Mouse (Mus musculus) mouse embryonic stem cell (cell line): Measurements from ENCODE around the gene Aox4.

Experiments
- in situ Hi-C, 2 experiments: fragments of 300-500 bp; cut with MboI; formaldehyde crosslinking; loops; 1 replicate in 1 of 2; 3 replicates in 1 of 2; pipeline ENCODE4 v1.14.3; 2019 to 2020; ENCODE audit warnings: low sequenced_read_pairs in 2 of 2, low pct_unique_long_range_greater_than_20kb in 1 of 2, mixed read lengths in 1 of 2; ENCODE audit not compliant: unreplicated experiment in 1 of 2

Aox4 gene

DNA sequence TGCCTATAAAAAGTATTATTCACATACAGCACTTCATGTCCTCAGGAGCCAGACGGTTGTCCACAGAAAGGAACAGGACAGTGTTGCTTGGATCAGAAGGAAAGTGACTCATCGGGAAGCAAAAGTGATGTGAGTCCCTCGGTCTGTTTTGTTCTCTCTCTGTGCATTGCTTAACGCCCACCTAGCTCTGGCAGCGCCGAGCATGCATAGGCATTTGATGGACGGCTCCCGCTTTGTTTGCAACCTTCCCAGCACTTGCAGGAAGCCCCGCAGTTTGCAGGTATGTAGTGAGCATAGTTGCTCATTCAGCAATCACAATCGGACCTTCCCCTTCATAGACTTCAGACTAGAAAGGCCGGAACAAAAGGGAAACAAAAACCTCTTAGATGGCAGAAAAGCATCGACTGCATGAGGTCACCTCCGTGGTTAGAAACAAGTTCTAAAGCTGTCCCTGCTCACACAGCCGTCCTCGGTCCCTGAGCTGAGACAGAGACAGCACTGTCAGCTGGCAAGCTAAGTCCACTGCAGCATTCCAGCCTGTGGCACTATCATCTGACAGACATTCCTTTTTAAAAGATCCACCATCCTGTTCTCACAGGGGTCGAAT, 79.8 kb downstream of the Aox4 start:
- in situ Hi-C loops = loop anchor here (10.0 to 25.0 kb wide), 2 partner anchors 145 to 878 kb away; partner anchors contain the start of genes Maip1 (in 1 of the 2) and Tyw5 (in 1 of the 2)

DNA sequence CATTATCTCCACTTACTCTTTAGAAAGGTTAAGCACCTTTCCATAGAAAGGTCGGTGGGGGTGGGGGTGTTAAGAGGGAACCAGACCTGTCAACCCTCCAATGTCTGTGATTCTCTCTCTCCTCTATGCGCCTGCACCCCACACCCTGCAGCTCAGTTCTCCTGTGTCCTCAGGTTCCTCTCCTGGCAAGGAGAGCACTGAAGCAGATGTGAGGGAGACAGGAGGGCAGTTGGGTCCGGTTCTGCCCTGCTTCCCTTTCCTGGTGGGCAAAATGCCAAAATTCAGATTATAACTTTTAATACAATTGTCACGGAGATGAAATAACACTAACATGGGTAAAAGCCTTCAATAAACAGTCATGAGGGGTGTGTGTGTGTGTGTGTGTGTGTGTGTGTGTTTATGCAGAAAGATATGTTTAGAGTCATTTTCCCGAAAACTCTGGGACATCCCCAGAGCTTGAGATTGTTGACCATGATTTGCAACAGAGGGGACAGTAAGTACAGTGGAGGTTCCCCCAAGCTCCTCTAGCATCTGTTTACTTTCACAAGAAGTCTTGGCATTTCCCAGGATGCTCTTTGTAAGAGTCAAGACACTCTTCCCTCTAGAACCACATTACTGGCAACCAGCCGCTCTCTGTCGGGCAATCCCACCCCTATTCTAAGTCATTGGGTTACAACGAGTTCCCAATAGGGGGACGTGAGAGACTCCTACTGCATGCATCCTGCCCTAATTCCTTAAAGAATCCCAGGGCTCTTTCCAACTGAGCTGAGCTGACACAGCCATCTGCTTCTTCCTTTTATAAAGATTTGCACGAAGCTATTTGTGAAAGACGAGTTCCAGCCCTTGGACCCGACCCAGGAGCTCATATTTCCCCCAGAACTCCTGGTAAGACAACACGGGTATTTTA, 81.5 kb downstream of the Aox4 start:
- in situ Hi-C loops = loop anchor here (10.0 to 25.0 kb wide), 2 partner anchors 147 to 879 kb away; partner anchors contain the start of genes Maip1 (in 1 of the 2) and Tyw5 (in 1 of the 2)

DNA sequence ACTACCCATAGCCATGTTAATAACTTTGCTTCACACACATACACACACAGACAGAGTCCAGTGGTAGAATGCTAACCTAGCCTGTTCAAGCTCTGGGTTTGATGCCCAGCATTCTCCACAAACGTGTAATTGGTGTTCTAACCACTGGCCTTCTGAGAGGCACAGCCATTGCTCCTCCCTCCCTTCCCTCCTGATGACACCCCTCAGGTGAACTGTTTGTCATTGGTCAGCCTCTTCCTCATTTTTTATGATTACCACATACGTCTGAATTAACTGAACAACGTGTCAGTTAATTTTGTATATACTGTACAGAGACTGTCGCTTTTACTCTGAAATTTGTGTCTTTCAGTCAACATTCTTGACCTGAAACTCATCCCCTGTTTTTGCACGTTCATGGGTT, 84.5 kb downstream of the Aox4 start:
- in situ Hi-C loops = loop anchor here (10.0 to 25.0 kb wide), 2 partner anchors 150 to 882 kb away; partner anchors contain the start of genes Maip1 (in 1 of the 2) and Tyw5 (in 1 of the 2)

DNA sequence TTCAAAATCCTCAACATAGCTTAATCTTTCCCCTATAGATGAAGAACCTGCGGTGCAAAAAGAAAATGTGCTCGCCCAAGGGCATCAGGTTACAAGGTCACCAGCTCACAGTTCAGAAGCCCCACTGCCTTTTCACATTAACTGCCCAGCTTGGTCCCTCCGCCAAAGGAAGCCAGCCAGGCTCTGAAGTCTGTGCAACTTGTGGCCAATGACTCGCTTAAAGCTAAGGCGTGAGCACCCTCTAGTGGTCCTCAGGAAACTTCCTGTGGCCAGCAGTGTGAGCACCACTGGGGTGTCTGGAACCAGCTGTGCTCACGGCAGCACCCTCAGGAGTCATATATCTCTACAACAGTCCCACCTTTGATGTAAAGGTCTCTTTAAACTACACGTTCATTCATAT, 86.1 kb downstream of the Aox4 start:
- in situ Hi-C loops = loop anchor here (10.0 to 25.0 kb wide), 2 partner anchors 151 to 884 kb away; partner anchors contain the start of genes Maip1 (in 1 of the 2) and Tyw5 (in 1 of the 2)

DNA sequence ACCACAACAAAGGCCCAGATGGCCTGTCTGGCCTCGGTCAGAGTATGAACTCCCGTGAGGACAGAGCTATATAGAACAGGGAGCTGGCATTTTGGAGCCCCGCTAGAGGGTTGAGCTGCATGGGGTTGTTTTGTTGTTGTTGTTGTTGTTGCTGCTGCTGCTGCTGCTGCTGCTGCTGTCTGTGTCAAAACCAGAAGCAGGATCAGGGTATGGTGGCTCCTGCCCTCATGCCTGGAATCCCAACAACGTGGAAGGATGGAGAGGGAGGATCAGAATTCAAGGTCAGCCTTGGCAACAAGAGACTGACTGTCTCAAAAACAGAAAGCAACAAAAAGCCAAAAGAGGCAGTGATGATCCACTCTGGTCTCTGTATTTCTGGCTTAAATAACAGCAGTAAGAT, 86.6 kb downstream of the Aox4 start:
- in situ Hi-C loops = loop anchor here (10.0 to 25.0 kb wide), 2 partner anchors 152 to 885 kb away; partner anchors contain the start of genes Maip1 (in 1 of the 2) and Tyw5 (in 1 of the 2)

DNA sequence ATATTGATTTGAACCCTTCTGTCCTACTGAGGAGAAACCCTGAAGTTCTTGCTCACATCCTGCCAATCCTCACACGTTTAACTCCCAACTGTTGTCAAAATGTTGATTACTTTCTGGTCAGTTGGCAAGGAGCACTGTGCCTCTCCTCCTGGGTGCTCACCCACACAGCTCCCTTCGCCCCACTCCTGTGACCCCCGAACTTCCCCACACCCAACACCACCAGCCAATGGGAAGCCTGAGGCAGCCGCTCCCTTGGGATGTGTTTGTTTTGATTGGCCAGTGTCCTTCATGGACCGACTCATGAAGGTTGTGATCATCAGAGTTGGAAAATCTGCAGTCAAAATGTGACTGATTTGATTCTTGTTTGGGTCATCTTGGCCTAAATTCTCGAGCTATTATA, 88.2 kb downstream of the Aox4 start:
- in situ Hi-C loops = loop anchor here (10.0 to 25.0 kb wide), 2 partner anchors 154 to 886 kb away; partner anchors contain the start of genes Maip1 (in 1 of the 2) and Tyw5 (in 1 of the 2)

DNA sequence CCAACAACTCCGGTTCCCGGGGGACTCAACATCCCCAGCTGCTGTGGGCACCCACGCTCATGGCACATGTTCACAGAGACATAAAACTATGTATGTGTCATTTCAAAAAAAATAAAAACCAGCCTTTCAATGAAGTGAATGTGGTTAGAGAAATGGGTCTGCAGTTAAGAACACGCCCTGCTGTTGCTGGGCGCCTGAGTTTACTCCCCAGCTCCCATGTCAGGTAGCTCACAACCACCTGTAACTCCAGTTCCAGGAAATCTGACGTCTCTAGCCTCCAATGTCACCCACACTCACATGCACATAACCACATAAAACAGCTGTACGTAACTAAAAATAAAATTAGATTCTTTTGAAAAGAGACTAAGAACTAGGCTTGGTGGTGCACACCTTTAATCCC, 90.9 kb downstream of the Aox4 start:
- in situ Hi-C loops = no loop called here

DNA sequence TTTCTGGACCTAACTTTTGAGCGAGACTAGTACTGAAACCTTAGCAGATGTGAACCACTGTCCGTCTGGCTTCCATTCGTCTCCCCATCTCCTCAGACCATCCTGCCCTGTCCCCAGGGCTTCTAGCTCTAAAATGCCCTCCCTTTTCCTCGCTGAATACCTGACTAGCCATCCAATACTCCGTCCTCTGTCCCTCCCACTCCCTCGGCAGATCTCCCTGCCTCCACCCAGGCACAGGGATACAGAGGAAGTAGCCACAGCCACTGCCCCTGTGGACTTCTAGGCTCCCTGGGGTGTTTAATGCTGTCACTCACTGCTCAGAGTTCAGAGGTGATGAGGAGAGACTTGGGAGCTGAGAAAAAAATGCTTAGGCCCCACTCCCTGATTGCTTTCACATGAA, 91.8 kb downstream of the Aox4 start:
- in situ Hi-C loops = no loop called here

DNA sequence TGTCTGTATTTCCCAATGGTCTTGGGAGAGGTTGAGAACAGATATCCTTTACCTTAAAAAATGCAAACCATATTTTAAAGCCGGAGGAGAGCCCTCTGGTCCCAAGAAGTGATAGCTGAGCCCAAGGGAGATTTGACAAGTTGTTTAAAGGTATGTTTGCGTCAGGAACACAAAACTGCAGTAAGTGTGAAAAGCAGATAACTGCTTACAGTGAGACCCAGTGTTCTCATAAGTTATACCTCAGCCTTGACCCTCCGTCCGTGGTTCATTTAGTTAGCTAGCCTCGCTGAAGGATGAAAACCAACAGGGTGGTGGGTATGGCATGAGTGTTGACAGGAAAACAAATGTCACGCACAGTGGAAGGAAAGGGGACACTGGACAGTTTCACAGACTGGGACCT, 92.8 kb downstream of the Aox4 start:
- in situ Hi-C loops = no loop called here

DNA sequence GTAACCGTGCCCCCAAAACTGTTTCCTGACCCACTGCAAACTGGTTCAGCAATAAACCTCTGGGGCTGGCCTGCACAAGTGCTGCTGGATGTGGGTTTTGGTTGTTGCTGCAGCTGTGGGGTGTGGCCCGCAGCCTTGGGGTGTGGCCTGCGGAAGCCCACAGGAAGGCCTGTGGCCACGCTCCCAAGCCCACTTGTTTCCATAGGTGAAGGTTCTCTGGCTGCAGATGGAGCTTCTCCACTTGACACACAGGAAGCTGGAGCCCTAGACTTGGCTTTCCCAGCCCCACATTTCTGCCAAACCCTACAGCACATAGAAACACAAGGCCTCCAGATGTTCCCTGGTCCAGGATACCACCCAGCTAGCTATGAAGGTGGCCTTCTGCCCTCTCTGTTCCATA, 93.5 kb downstream of the Aox4 start:
- in situ Hi-C loops = no loop called here

DNA sequence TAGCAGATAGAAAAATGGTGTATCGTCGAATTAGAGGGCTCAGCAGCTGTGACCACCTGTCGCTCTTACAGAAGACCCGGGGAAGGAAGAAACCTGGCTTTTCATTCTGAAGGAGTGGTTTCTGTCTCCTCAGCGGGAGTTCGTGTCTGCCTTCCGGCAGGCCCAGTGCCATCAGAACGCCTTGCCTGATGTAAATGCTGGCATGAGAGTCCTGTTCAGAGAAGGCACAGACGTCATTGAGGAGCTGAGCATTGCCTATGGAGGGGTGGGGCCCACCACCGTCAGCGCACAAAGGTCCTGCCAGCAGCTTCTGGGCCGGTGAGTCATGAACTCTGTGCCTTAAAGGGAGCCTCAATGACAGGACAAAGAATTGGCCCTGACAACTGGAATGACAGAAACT, 94.1 kb downstream of the Aox4 start:
- in situ Hi-C loops = no loop called here

DNA sequence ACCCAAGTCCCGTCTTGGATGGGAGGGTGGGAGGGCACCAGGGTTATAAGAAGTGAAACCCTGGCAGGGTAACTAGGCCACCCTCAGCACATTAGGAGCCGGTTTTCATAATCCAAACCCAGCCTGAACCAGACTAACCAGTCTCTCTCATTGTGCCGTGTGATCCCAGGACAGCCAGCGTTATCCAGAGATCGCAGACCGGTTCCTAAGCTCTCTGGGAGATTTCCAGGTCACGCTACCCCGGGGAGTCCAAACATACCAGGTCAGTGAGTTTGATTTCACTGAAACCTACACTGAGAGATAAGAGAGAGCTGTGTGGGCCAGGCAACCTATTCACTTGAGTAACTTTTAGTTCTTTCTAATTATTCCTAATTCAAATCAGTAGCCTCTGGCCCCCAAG, 97.0 kb downstream of the Aox4 start:
- in situ Hi-C loops = no loop called here

DNA sequence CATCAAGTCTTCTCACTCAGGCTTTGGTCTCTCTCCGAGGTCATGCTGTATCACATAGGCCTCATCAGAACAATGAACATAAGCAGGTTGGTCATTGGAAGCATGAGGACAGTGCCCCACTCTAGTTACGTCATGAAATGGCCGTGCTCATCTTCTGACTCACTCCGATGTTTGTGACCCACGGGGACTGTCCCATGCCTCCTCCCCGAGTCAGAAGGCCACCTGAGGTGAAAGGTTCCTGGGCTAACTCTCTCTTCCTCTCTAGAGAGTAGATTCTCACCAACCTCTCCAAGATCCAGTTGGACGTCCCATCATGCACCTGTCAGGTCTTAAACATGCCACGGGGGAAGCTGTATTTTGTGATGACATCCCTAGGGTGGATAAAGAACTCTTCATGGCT, 98.4 kb downstream of the Aox4 start:
- in situ Hi-C loops = no loop called here

DNA sequence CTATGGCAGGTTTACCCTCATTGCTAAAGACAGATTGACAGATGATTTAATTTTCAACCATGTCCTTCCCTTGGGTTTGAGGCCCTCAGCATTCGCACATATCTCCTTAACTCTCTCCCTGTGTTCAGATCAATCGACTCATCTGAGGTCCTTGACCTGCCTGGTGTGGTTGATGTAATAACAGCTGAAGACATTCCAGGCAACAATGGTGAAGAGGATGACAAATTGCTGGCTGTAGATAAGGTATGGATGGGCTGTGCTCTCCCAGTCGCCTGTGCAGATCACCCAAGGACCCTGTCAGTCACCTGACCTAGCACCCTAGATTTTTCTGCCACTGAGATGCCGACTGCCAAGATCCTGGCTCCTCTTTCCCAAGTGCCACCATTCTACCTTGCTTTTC, 99.7 kb downstream of the Aox4 start:
- in situ Hi-C loops = no loop called here

DNA sequence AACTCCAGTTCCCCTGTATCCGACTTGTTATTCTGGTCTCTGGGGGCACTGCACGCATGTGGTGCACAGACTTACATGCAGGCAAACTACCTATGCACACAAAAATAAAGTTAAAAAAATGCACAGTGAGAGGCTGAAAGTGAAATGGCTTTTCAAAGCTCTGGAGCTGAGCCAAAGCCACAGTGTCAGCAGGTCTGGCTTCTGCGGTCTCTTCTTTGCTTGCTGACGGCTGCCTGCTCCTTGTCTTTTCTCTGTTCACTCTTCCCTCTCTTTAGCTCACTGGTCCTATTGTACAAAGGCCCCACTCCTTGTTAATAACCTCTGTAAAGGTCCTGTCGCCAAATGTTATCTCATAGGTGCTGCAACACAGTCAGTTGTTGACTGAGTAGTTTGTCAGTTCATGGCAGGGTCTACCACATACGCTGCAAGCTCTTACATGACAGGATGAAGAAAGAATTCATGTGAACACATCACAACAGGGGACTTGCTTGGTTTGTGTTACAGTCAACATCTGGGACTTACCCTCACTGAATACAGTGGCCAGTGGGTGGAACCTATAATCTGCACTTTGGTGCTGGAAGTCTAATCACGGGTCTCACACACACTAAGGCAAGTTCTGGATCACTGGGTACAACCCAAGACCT, 101.1 kb downstream of the Aox4 start:
- in situ Hi-C loops = no loop called here

DNA sequence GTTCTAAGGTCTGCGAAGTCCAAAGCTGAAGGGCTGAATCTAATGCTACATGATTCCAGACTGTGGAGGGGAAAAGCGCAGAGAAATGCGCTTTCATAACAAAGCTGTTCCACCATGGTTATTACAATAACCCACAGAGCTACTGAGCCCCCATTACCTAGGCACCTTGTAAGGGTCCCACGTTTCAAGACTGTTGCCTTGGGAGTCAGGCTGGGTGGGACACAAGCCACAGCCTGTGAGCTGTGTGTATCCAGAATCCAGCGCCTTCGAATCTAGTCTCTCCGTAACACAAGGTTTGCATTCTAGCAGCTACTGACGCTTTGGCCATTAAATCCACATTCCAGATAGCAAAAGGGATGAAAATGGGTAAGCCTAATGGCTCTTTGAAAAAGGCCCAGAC, 103.0 kb downstream of the Aox4 start:
- in situ Hi-C loops = no loop called here

DNA sequence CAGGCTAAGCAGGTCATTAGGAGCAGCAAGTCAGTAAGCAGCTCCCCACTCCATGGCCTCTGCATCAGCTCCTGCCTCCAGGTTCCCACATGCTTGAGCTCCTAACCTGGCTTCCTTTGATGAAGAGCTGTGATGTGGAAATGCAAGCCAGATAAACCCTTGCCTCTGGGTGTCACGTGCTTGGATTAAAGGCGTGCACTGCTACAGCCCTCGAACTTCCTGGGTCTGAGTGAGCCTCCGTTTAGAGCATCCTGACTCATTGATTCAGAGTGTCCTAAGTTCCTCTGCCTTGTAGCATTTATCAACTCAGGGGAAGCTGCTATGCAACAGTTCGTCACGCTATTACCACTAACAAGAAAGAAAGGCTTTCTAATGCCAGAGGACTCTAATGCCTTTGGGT, 105.3 kb downstream of the Aox4 start:
- in situ Hi-C loops = no loop called here
